Mouse (Mus musculus): Measurements from ENCODE around the gene Klk6. TPM values are rescaled to one million over a fixed set of nuclear protein-coding genes. Genes with fewer than 3 reads are reported as not detected.
A peak's percentile ranks its signal among the peaks of the same experiment; 100 is the strongest.

The Klk6 gene
- polyA plus RNA-seq, 1 experiment from 2014 or later = 2.3 TPM

DNA sequence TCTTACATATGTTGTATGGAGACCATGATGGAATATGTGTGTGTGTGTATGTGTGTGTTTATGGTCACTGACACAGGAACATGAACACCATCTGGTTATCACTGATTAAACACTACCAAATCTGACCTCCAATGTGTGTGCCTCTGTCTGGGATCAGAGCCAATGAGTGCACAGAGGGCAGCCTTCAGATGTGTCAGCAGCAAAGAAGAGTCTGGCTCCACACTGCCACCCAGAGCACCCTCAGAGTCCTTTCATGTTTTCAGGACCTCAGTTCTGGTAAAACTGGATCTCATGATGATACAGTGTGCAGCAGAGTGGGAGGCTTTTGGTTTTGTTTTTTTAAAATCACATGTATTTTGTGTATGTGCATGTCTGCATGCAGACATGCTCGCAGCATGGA, 39.0 kb upstream of the Klk6 start:
- Histone ChIP-seq H3K4me3 (replicated peaks) (no peak overlapping the region), H3K27me3 (peaks cover 7% of the 10 kb centered on the region; the same call in 1 of the 2 replicates), H3K36me3 (no peaks in the 10 kb centered on the region), H3K4me2 (replicated peaks) (no peak overlapping the region), H3K9me3 (replicated peaks) (no peaks in the 10 kb centered on the region), H3K27ac (replicated peaks) (no peak overlapping the region), H3K9ac (no peak overlapping the region), H3K4me1 (peaks cover 15% of the 10 kb centered on the region)
- WGBS = 70% methylated on average over 1 of the region's 1 CpGs
- no peak for ATAC-seq (ENCODE audit: insufficient number of reproducible peaks, low FRiP score, low TSS enrichment, low read depth)

DNA sequence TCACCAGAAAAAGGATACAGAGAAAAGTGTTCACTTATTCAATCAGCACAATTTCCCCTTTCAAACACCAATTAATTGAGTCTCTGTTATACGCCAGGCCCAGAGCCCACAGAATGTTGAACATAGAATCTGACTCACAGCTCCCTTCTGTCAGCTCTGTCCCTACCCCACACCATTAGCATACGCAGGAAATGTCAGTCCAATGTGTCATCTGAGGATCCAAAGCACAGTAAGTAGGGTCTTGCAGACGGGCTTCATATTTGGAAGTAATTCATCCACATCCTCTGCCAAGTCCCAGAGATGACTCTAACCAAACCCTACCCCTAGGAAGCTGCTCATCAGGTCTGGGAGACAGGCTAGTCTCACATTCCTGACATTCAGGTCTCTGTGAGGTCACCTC, 36.2 kb upstream of the Klk6 start:
- no peaks in the 10 kb centered on the region for H3K4me1 ChIP-seq
- no peaks in the 10 kb centered on the region for H3K36me3 ChIP-seq
- no peak overlapping the region for H3K9ac ChIP-seq
- 56% methylated on average over 3 of the region's 3 CpGs for WGBS
- H3K9me3 ChIP-seq (replicated peaks) = no peaks in the 10 kb centered on the region
- no peak for ATAC-seq (ENCODE audit: insufficient number of reproducible peaks, low FRiP score, low TSS enrichment, low read depth)
- peaks cover 7% of the 10 kb centered on the region; the same call in 1 of the 2 replicates for H3K27me3 ChIP-seq
- no peak overlapping the region for H3K4me2 ChIP-seq (replicated peaks)
- no peak overlapping the region for H3K4me3 ChIP-seq (replicated peaks)
- no peak overlapping the region for H3K27ac ChIP-seq (replicated peaks)

GRCm38 (mm10) chr7:43789295-43789694, 35.0 kb upstream of the Klk6 start:
- Histone ChIP-seq H3K36me3 (no peaks in the 10 kb centered on the region), H3K27me3 (no peaks in the 10 kb centered on the region)
- 58% methylated on average over 2 of the region's 2 CpGs for WGBS

DNA sequence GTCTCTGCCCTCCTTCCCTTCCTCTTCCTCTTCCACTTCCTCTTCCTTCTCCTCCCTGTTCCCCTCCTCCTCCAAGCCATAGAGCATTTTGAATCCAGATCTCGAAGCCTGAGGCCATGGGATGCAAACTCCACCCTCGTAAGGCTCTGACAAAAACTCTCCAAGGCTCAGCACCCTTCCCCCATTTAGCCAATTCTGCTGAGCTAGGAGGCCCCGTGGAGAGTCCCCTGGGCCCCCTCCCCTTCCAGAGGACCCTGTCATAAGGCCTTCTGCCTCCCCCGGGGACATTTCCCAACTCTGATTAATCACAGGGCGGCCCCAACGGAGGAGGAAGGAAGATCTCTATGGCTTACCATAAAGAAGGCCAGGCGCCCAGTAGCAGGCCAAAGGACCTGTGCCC, 32.7 kb upstream of the Klk6 start, which contains the start of gene Klk9:
Gene Klk9 (plus strand): TSS at position 301 of the 400 bp plus-strand sequence.
- H3K4me3 ChIP-seq (replicated peaks) = no peak within 1 kb of the TSS
- ATAC-seq (ENCODE audit: insufficient number of reproducible peaks, low FRiP score, low TSS enrichment, low read depth) = no peak
- H3K9me3 ChIP-seq (replicated peaks) = no peaks in the 10 kb centered on the region
- H3K4me1 ChIP-seq = peaks cover 9% of the 10 kb centered on the region
- H3K36me3 ChIP-seq = no peaks in the 10 kb centered on the region
- no peak within 1 kb of the TSS for H3K4me2 ChIP-seq (replicated peaks)
- 67% methylated on average over 7 of the region's 7 CpGs for WGBS
- H3K27ac ChIP-seq (replicated peaks) = peak within 1 kb of the TSS; percentile 48
- H3K27me3 ChIP-seq = peaks cover 10% of the 10 kb centered on the region
- H3K9ac ChIP-seq = no peak within 1 kb of the TSS

More at GRCm38 (mm10) chr7:43789295-43789694, 35.0 kb upstream of the Klk6 start:
- H3K4me2 ChIP-seq (replicated peaks) = no peak overlapping the region
- no peak overlapping the region for H3K27ac ChIP-seq (replicated peaks)
- no peak overlapping the region for H3K4me3 ChIP-seq (replicated peaks)
- H3K9ac ChIP-seq = no peak overlapping the region
- no peak for ATAC-seq (ENCODE audit: insufficient number of reproducible peaks, low FRiP score, low TSS enrichment, low read depth)
- no peaks in the 10 kb centered on the region for H3K9me3 ChIP-seq (replicated peaks)
- H3K4me1 ChIP-seq = no peaks in the 10 kb centered on the region

- no peak for ATAC-seq (ENCODE audit: insufficient number of reproducible peaks, low FRiP score, low TSS enrichment, low read depth)
- Histone ChIP-seq H3K4me2 (replicated peaks) (peak overlapping the region; percentile 78), H3K9ac (no peak overlapping the region), H3K27ac (replicated peaks) (no peak overlapping the region; the same call in 1 of the 2 replicates), H3K4me3 (replicated peaks) (peak overlapping the region; percentile 52), H3K4me1 (peaks cover 17% of the 10 kb centered on the region), H3K27me3 (peaks cover 10% of the 10 kb centered on the region), H3K9me3 (replicated peaks) (no peaks in the 10 kb centered on the region), H3K36me3 (no peaks in the 10 kb centered on the region)
- 5% methylated on average over 8 of the region's 8 CpGs for whole genome bisulfite sequencing
These were observed 27.9 kb upstream of the Klk6 start for GRCm38 (mm10) chr7:43796355-43796754.

DNA sequence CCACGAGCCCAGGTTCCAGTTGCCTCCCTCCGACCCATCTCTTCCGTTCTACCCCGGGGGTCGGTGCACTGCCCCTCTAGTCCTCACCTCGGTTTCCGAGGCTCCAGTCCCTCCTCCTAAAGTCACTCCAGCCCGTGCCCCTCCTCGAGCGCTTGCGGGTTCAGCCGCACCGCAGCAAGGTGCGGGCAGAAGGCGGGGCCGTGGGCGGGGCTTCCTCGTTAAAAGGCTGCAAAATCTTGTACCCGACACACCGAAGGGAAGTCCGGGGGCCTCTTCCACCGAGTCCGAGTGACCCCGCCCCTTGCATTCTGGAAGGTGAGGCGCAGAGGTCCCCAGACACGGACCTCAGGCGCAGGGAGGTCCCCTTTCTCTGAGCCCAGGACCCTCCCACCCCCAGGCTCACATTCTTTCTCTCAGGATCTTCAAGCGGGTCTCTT, 26.9 kb upstream of the Klk6 start, which contains the start of gene Klk8:
Gene Klk8 (plus strand): TSS at position 245 of the 437 bp plus-strand sequence.
- Histone ChIP-seq H3K4me2 (replicated peaks) (peak within 1 kb of the TSS; percentile 78), H3K36me3 (no peaks in the 10 kb centered on the region), H3K9me3 (replicated peaks) (no peaks in the 10 kb centered on the region), H3K27ac (replicated peaks) (peak within 1 kb of the TSS; percentile 52; the same call in 1 of the 2 replicates), H3K4me3 (replicated peaks) (peak within 1 kb of the TSS; percentile 52), H3K9ac (peak within 1 kb of the TSS; percentile 31), H3K27me3 (peaks cover 10% of the 10 kb centered on the region), H3K4me1 (peaks cover 17% of the 10 kb centered on the region)
- under 1% methylated on average over 28 of the region's 28 CpGs for WGBS
- ATAC-seq (ENCODE audit: insufficient number of reproducible peaks, low FRiP score, low TSS enrichment, low read depth) = 0 out of 2 replicates have a peak, but pooled peaks have one; percentile 17

DNA sequence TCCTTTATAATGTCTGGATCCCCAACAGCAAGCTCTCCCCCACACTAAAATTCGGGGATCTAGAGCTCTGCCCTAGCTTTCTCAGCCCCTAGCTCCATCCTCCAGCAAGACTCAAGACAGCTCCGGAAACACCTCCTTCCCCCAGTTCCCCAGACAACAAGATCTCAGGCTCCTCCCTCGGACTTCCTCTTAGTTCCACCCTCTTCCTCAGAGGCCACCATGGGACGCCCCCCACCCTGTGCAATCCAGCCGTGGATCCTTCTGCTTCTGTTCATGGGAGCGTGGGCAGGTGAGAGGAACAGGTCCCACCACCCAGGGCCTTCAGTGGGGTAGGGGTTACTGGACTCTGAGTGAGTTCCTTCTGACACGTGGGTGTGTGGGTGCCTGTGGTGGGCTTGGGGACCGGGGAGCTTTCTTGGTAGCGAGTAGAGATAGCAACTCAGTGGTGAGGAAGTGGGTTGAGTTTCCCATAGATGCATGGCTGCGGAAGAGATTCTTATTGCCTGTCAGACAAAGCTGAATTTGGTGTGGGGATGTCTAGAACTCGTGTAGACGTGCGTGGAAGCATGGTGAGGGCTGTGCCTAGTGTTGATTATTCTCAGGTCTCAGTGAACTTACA, 26.3 kb upstream of the Klk6 start:
- no peak overlapping the region for H3K27ac ChIP-seq (replicated peaks)
- 36% methylated on average over 13 of the region's 13 CpGs for WGBS
- H3K27me3 ChIP-seq = peaks cover 10% of the 10 kb centered on the region
- peak overlapping the region; percentile 78 for H3K4me2 ChIP-seq (replicated peaks)
- H3K4me3 ChIP-seq (replicated peaks) = peak overlapping the region; percentile 52
- no peak for ATAC-seq (ENCODE audit: insufficient number of reproducible peaks, low FRiP score, low TSS enrichment, low read depth)
- H3K36me3 ChIP-seq = no peaks in the 10 kb centered on the region
- 0 out of 2 replicates have a peak overlapping the region, but pooled peaks have one; percentile 31 for H3K9ac ChIP-seq
- no peaks in the 10 kb centered on the region for H3K9me3 ChIP-seq (replicated peaks)
- peaks cover 17% of the 10 kb centered on the region for H3K4me1 ChIP-seq

- no peak overlapping the region for H3K4me3 ChIP-seq (replicated peaks)
- no peak overlapping the region for H3K9ac ChIP-seq
- peaks cover 17% of the 10 kb centered on the region for H3K4me1 ChIP-seq
- ATAC-seq (ENCODE audit: insufficient number of reproducible peaks, low FRiP score, low TSS enrichment, low read depth) = no peak
- peaks cover 10% of the 10 kb centered on the region for H3K27me3 ChIP-seq
- no peaks in the 10 kb centered on the region for H3K36me3 ChIP-seq
- no peaks in the 10 kb centered on the region for H3K9me3 ChIP-seq (replicated peaks)
- H3K4me2 ChIP-seq (replicated peaks) = no peak overlapping the region
- WGBS = 55% methylated on average over 7 of the region's 7 CpGs
- no peak overlapping the region for H3K27ac ChIP-seq (replicated peaks)
These were observed 24.4 kb upstream of the Klk6 start for GRCm38 (mm10) chr7:43799876-43800275.

DNA sequence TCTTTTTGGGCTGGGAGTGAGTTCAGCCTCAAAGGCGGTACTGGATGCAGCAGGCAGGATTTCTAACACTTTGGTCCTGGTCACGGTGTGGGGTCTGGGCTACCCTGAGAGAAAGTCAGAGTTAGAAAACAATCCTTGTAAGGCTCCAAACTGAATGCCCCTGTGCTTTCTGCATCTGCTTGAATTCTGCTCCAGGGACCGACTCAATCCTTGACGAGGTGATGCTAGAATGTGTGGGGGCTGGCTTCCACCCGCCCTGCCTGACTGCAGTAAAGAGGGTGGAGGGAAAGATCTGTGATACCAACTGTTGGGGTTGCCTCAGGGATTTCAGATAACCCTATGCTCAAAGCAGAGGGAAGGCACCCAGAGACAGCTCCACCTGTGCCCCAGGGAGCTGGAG, 13.3 kb upstream of the Klk6 start, which contains the start of gene Klk7:
Gene Klk7 (plus strand): TSS at position 301 of the 400 bp plus-strand sequence.
- Histone ChIP-seq H3K27ac (replicated peaks) (no peak within 1 kb of the TSS), H3K27me3 (no peaks in the 10 kb centered on the region), H3K4me2 (replicated peaks) (no peak within 1 kb of the TSS), H3K9ac (no peak within 1 kb of the TSS), H3K9me3 (replicated peaks) (no peaks in the 10 kb centered on the region), H3K36me3 (no peaks in the 10 kb centered on the region), H3K4me1 (no peaks in the 10 kb centered on the region), H3K4me3 (replicated peaks) (no peak within 1 kb of the TSS)
- ATAC-seq (ENCODE audit: insufficient number of reproducible peaks, low FRiP score, low TSS enrichment, low read depth) = no peak
- 37% methylated on average over 5 of the region's 5 CpGs for WGBS

GRCm38 (mm10) chr7:43815211-43815610, 9.1 kb upstream of the Klk6 start:
- no peaks in the 10 kb centered on the region for H3K9me3 ChIP-seq (replicated peaks)
- H3K27me3 ChIP-seq = no peaks in the 10 kb centered on the region
- H3K9ac ChIP-seq = no peak overlapping the region
- no peak for ATAC-seq (ENCODE audit: insufficient number of reproducible peaks, low FRiP score, low TSS enrichment, low read depth)
- 86% methylated on average over 7 of the region's 7 CpGs for WGBS
- no peaks in the 10 kb centered on the region for H3K36me3 ChIP-seq
- no peak overlapping the region for H3K4me2 ChIP-seq (replicated peaks)
- no peaks in the 10 kb centered on the region for H3K4me1 ChIP-seq
- H3K4me3 ChIP-seq (replicated peaks) = no peak overlapping the region
- no peak overlapping the region for H3K27ac ChIP-seq (replicated peaks)

DNA sequence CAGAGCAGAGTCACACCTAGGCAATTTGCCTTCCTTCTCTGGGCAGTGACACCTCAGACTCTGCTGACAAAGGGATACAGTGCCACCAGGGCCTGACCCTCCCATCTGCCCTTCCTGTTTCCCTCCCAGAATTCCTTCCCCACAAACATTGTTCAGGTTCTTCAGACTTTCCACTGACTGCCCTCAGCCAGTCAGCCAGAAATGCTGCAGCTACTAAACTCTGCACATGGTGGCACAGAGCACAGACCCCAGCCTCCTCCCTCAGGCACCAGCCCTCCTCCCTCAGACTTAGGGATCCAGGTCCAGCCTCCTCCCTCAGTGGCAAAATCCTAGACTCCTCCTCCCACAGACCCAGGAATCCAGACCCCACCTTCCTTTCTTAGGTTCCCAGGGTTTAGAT, 7.6 kb upstream of the Klk6 start:
- no peak overlapping the region for H3K27ac ChIP-seq (replicated peaks)
- no peaks in the 10 kb centered on the region for H3K27me3 ChIP-seq
- no peaks in the 10 kb centered on the region for H3K9me3 ChIP-seq (replicated peaks)
- no peaks in the 10 kb centered on the region for H3K36me3 ChIP-seq
- no peak overlapping the region for H3K9ac ChIP-seq
- no peak overlapping the region for H3K4me2 ChIP-seq (replicated peaks)
- ATAC-seq (ENCODE audit: insufficient number of reproducible peaks, low FRiP score, low TSS enrichment, low read depth) = no peak
- H3K4me1 ChIP-seq = no peaks in the 10 kb centered on the region
- no peak overlapping the region for H3K4me3 ChIP-seq (replicated peaks)

DNA sequence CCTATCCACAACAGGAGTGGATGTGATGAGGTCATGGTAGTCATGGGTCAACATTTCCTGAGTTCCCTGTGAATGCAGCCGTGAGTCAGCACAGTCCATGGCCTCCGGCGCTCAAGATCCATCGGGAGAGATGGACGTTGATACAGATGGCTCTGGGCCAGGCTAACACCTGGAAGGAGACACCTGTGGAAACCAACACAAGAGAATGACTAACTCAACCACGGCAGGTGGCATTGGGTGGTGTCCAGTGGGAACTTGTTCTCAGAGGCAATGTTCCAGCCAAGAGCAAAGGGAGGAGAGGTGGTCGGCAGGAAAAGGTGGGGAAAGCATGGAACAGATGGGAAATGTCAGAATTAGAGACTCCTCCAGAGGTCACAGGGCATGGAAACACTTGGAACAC, 2.7 kb upstream of the Klk6 start:
- no peaks in the 10 kb centered on the region for H3K4me1 ChIP-seq

More for the DNA sequence above, 2.7 kb upstream of the Klk6 start:
- Histone ChIP-seq H3K4me3 (replicated peaks) (no peak overlapping the region), H3K36me3 (no peaks in the 10 kb centered on the region), H3K4me2 (replicated peaks) (no peak overlapping the region), H3K27me3 (no peaks in the 10 kb centered on the region), H3K9me3 (replicated peaks) (no peaks in the 10 kb centered on the region), H3K27ac (replicated peaks) (no peak overlapping the region), H3K9ac (no peak overlapping the region)
- ATAC-seq (ENCODE audit: insufficient number of reproducible peaks, low FRiP score, low TSS enrichment, low read depth) = no peak
- WGBS = 90% methylated on average over 7 of the region's 7 CpGs
